Mouse (Mus musculus): ENCODE measurements around the gene Mrps27. TPM values are rescaled to one million over a fixed set of nuclear protein-coding genes. Genes with fewer than 3 reads are reported as not detected.
A peak's percentile ranks its signal among the peaks of the same experiment; 100 is the strongest.

Mrps27 gene
- total and polyA plus RNA-seq, 2 experiments from 2014 or later = 19.6 to 37.4 TPM

GRCm38 (mm10) chr13:99433068-99434008 is 88.8 kb downstream of the Mrps27 start:
- Histone ChIP-seq H3K9ac (replicated peaks; ENCODE audit: low read length, poor library complexity, severe bottlenecking) (no peak overlapping the region), H3K4me1 (ENCODE audit: insufficient read depth, low read length) (no peaks in the 10 kb centered on the region), H3K4me2 (ENCODE audit: low read depth, low read length, poor library complexity, severe bottlenecking) (no peak overlapping the region), H3K27ac (ENCODE audit: low read depth, low read length) (no peak overlapping the region; the same call in 1 of the 2 replicates), H3K9me3 (ENCODE audit: low read length) (no peaks in the 10 kb centered on the region), H3K27me3 (ENCODE audit: insufficient read depth, low read length) (no peaks in the 10 kb centered on the region), H3K36me3 (ENCODE audit: insufficient read depth, low read length) (peaks cover 73% of the 10 kb centered on the region), H3K4me3 (ENCODE audit: low read depth, low read length) (no peak overlapping the region)
- ATAC-seq (ENCODE audit: low FRiP score) (peak; percentile 14; the same call in 1 of the 2 replicates), DNase-seq (ENCODE audit: low spot score) (no peak)
- no peak for TF ChIP-seq CTCF (IDR thresholded peaks at IDR 0.05)
- 94% methylated on average over 29 of the region's 29 CpGs for WGBS

- ATAC-seq (ENCODE audit: low FRiP score) (no peak), DNase-seq (ENCODE audit: low spot score) (no peak)
- TF ChIP-seq CTCF (IDR thresholded peaks at IDR 0.05) = no peak
- no peak overlapping the region for H3K4me2 ChIP-seq (ENCODE audit: low read depth, low read length, poor library complexity, severe bottlenecking)
- H3K36me3 ChIP-seq (ENCODE audit: insufficient read depth, low read length) = peaks cover 63% of the 10 kb centered on the region
- no peak overlapping the region for H3K27ac ChIP-seq (ENCODE audit: low read depth, low read length)
- no peak overlapping the region for H3K4me3 ChIP-seq (ENCODE audit: low read depth, low read length)
- no peak overlapping the region for H3K9ac ChIP-seq (replicated peaks; ENCODE audit: low read length, poor library complexity, severe bottlenecking)
- H3K9me3 ChIP-seq (ENCODE audit: low read length) = no peaks in the 10 kb centered on the region
- no peaks in the 10 kb centered on the region for H3K27me3 ChIP-seq (ENCODE audit: insufficient read depth, low read length)
- 92% methylated on average over 9 of the region's 9 CpGs for WGBS
- no peaks in the 10 kb centered on the region for H3K4me1 ChIP-seq (ENCODE audit: insufficient read depth, low read length)
Measured at GRCm38 (mm10) chr13:99434494-99434893, 89.9 kb downstream of the Mrps27 start.

GRCm38 (mm10) chr13:99437051-99437450 is 92.5 kb downstream of the Mrps27 start:
- ATAC-seq (ENCODE audit: low FRiP score) (no peak), DNase-seq (ENCODE audit: low spot score) (no peak)
- Histone ChIP-seq H3K9ac (replicated peaks; ENCODE audit: low read length, poor library complexity, severe bottlenecking) (no peak overlapping the region), H3K4me1 (ENCODE audit: insufficient read depth, low read length) (no peaks in the 10 kb centered on the region; the same call in 1 of the 2 replicates), H3K27me3 (ENCODE audit: insufficient read depth, low read length) (no peaks in the 10 kb centered on the region), H3K9me3 (ENCODE audit: low read length) (no peaks in the 10 kb centered on the region), H3K4me3 (ENCODE audit: low read depth, low read length) (no peak overlapping the region), H3K36me3 (ENCODE audit: insufficient read depth, low read length) (peaks cover 60% of the 10 kb centered on the region), H3K27ac (ENCODE audit: low read depth, low read length) (no peak overlapping the region), H3K4me2 (ENCODE audit: low read depth, low read length, poor library complexity, severe bottlenecking) (no peak overlapping the region)
- TF ChIP-seq CTCF (IDR thresholded peaks at IDR 0.05) = no peak

- peaks cover 8% of the 10 kb centered on the region for H3K4me1 ChIP-seq (ENCODE audit: insufficient read depth, low read length)
- no peak for ATAC-seq (ENCODE audit: low FRiP score)
- TF ChIP-seq CTCF (IDR thresholded peaks at IDR 0.05) = no peak
- WGBS = 96% methylated on average over 5 of the region's 5 CpGs
- no peak for DNase-seq (ENCODE audit: low spot score)
- H3K9ac ChIP-seq (replicated peaks; ENCODE audit: low read length, poor library complexity, severe bottlenecking) = no peak overlapping the region
- H3K4me2 ChIP-seq (ENCODE audit: low read depth, low read length, poor library complexity, severe bottlenecking) = no peak overlapping the region
- no peak overlapping the region for H3K4me3 ChIP-seq (ENCODE audit: low read depth, low read length)
- H3K27ac ChIP-seq (ENCODE audit: low read depth, low read length) = no peak overlapping the region
- H3K9me3 ChIP-seq (ENCODE audit: low read length) = no peaks in the 10 kb centered on the region
- H3K36me3 ChIP-seq (ENCODE audit: insufficient read depth, low read length) = peaks cover 40% of the 10 kb centered on the region
- no peaks in the 10 kb centered on the region for H3K27me3 ChIP-seq (ENCODE audit: insufficient read depth, low read length)
Measured at GRCm38 (mm10) chr13:99439357-99439756, 94.8 kb downstream of the Mrps27 start.

- DNase-seq (ENCODE audit: low spot score) = no peak
- 72% methylated on average over 2 of the region's 2 CpGs for WGBS
Measured at GRCm38 (mm10) chr13:99440228-99440627, 95.6 kb downstream of the Mrps27 start.

More at GRCm38 (mm10) chr13:99440228-99440627, 95.6 kb downstream of the Mrps27 start:
- H3K9me3 ChIP-seq (ENCODE audit: low read length) = no peaks in the 10 kb centered on the region
- H3K36me3 ChIP-seq (ENCODE audit: insufficient read depth, low read length) = peaks cover 32% of the 10 kb centered on the region
- H3K27ac ChIP-seq (ENCODE audit: low read depth, low read length) = no peak overlapping the region
- no peak overlapping the region for H3K4me2 ChIP-seq (ENCODE audit: low read depth, low read length, poor library complexity, severe bottlenecking)
- H3K4me1 ChIP-seq (ENCODE audit: insufficient read depth, low read length) = peaks cover 12% of the 10 kb centered on the region
- TF ChIP-seq CTCF (IDR thresholded peaks at IDR 0.05) = no peak
- no peak overlapping the region for H3K4me3 ChIP-seq (ENCODE audit: low read depth, low read length)
- no peak for ATAC-seq (ENCODE audit: low FRiP score)
- no peaks in the 10 kb centered on the region for H3K27me3 ChIP-seq (ENCODE audit: insufficient read depth, low read length)
- no peak overlapping the region for H3K9ac ChIP-seq (replicated peaks; ENCODE audit: low read length, poor library complexity, severe bottlenecking)
